Mouse (Mus musculus): Measurements from ENCODE around the gene Pkp3. TPM values are rescaled to one million over a fixed set of nuclear protein-coding genes. Genes with fewer than 3 reads are reported as not detected.
A peak's percentile ranks its signal among the peaks of the same experiment; 100 is the strongest.

Pkp3 gene
- polyA plus RNA-seq, 2 experiments, result 38.8 to 65.9 TPM

- Histone ChIP-seq H3K9ac (ENCODE audit: low read depth, low read length, severe bottlenecking) (peak within 1 kb of the TSS; percentile 40), H3K27ac (replicated peaks; ENCODE audit: low read depth, low read length) (no peak within 1 kb of the TSS), H3K27me3 (ENCODE audit: control insufficient read depth, insufficient read depth, low read length) (peaks cover 31% of the 10 kb centered on the region; the same call in 1 of the 2 replicates), H3K9me3 (ENCODE audit: control insufficient read depth, low read length) (no peaks in the 10 kb centered on the region), H3K36me3 (ENCODE audit: control insufficient read depth, insufficient read depth, low read length) (no peaks in the 10 kb centered on the region), H3K4me1 (ENCODE audit: control insufficient read depth, insufficient read depth, low read length) (no peaks in the 10 kb centered on the region), H3K4me2 (replicated peaks; ENCODE audit: low read depth, low read length, severe bottlenecking) (peak within 1 kb of the TSS; percentile 65), H3K4me3 (replicated peaks; ENCODE audit: low read length) (peak within 1 kb of the TSS; percentile 38)
- TF ChIP-seq POLR2A (IDR thresholded peaks at IDR 0.05; ENCODE audit: borderline replicate concordance, extremely low read depth, insufficient read depth, insufficient read length), result no peak
- WGBS, result under 1% methylated on average over 55 of the region's 56 CpGs
- DNase-seq (ENCODE audit: low spot score), result no peak
- ATAC-seq (ENCODE audit: low FRiP score, low read depth), result no peak
Observed at GRCm38 (mm10) chr7:141099911-141100691, 22.1 kb downstream of the Pkp3 start, which contains the start of gene Sigirr. TSS of gene Sigirr (minus strand) at chr7:141100572.

GRCm38 (mm10) chr7:141103161-141103560 is 25.1 kb downstream of the Pkp3 start:
- Histone ChIP-seq H3K9ac (ENCODE audit: low read depth, low read length, severe bottlenecking) (no peak overlapping the region), H3K4me2 (replicated peaks; ENCODE audit: low read depth, low read length, severe bottlenecking) (no peak overlapping the region), H3K9me3 (ENCODE audit: control insufficient read depth, low read length) (no peaks in the 10 kb centered on the region), H3K4me3 (replicated peaks; ENCODE audit: low read length) (no peak overlapping the region), H3K4me1 (ENCODE audit: control insufficient read depth, insufficient read depth, low read length) (no peaks in the 10 kb centered on the region), H3K27me3 (ENCODE audit: control insufficient read depth, insufficient read depth, low read length) (peaks cover 31% of the 10 kb centered on the region; the same call in 1 of the 2 replicates), H3K36me3 (ENCODE audit: control insufficient read depth, insufficient read depth, low read length) (no peaks in the 10 kb centered on the region), H3K27ac (replicated peaks; ENCODE audit: low read depth, low read length) (no peak overlapping the region)
- ATAC-seq (ENCODE audit: low FRiP score, low read depth) (no peak), DNase-seq (ENCODE audit: low spot score) (no peak)
- TF ChIP-seq POLR2A (IDR thresholded peaks at IDR 0.05; ENCODE audit: borderline replicate concordance, extremely low read depth, insufficient read depth, insufficient read length), result no peak
- WGBS, result 65% methylated on average over 3 of the region's 3 CpGs

- no peaks in the 10 kb centered on the region for H3K4me1 ChIP-seq (ENCODE audit: control insufficient read depth, insufficient read depth, low read length)
- no peak overlapping the region for H3K9ac ChIP-seq (ENCODE audit: low read depth, low read length, severe bottlenecking)
- H3K4me2 ChIP-seq (replicated peaks; ENCODE audit: low read depth, low read length, severe bottlenecking), result no peak overlapping the region
- H3K36me3 ChIP-seq (ENCODE audit: control insufficient read depth, insufficient read depth, low read length), result no peaks in the 10 kb centered on the region
- ATAC-seq (ENCODE audit: low FRiP score, low read depth), result no peak
- no peak for DNase-seq (ENCODE audit: low spot score)
- TF ChIP-seq POLR2A (IDR thresholded peaks at IDR 0.05; ENCODE audit: borderline replicate concordance, extremely low read depth, insufficient read depth, insufficient read length), result no peak
- WGBS, result 89% methylated on average over 9 of the region's 9 CpGs
- no peak overlapping the region for H3K27ac ChIP-seq (replicated peaks; ENCODE audit: low read depth, low read length)
- H3K27me3 ChIP-seq (ENCODE audit: control insufficient read depth, insufficient read depth, low read length), result no peaks in the 10 kb centered on the region
- H3K4me3 ChIP-seq (replicated peaks; ENCODE audit: low read length), result no peak overlapping the region
- H3K9me3 ChIP-seq (ENCODE audit: control insufficient read depth, low read length), result no peaks in the 10 kb centered on the region
Observed at GRCm38 (mm10) chr7:141115874-141116273, 37.9 kb downstream of the Pkp3 start.

GRCm38 (mm10) chr7:141117636-141118035 is 39.6 kb downstream of the Pkp3 start, which contains the start of gene Ano9:
TSS of gene Ano9 (minus strand) at chr7:141117806.
- Histone ChIP-seq H3K4me2 (replicated peaks; ENCODE audit: low read depth, low read length, severe bottlenecking) (peak within 1 kb of the TSS; percentile 20; the same call in 1 of the 2 replicates), H3K4me3 (replicated peaks; ENCODE audit: low read length) (no peak within 1 kb of the TSS)
- no peak for ATAC-seq (ENCODE audit: low FRiP score, low read depth)

GRCm38 (mm10) chr7:141119487-141119886 is 41.5 kb downstream of the Pkp3 start:
- Histone ChIP-seq H3K9me3 (ENCODE audit: control insufficient read depth, low read length) (no peaks in the 10 kb centered on the region), H3K9ac (ENCODE audit: low read depth, low read length, severe bottlenecking) (no peak overlapping the region), H3K4me1 (ENCODE audit: control insufficient read depth, insufficient read depth, low read length) (peaks cover 3% of the 10 kb centered on the region; the same call in 1 of the 2 replicates), H3K36me3 (ENCODE audit: control insufficient read depth, insufficient read depth, low read length) (no peaks in the 10 kb centered on the region), H3K27ac (replicated peaks; ENCODE audit: low read depth, low read length) (no peak overlapping the region), H3K27me3 (ENCODE audit: control insufficient read depth, insufficient read depth, low read length) (no peaks in the 10 kb centered on the region), H3K4me3 (replicated peaks; ENCODE audit: low read length) (no peak overlapping the region), H3K4me2 (replicated peaks; ENCODE audit: low read depth, low read length, severe bottlenecking) (no peak overlapping the region)
- ATAC-seq (ENCODE audit: low FRiP score, low read depth) (no peak), DNase-seq (ENCODE audit: low spot score) (no peak)
- WGBS, result 68% methylated on average over 3 of the region's 3 CpGs
- no peak for TF ChIP-seq POLR2A (IDR thresholded peaks at IDR 0.05; ENCODE audit: borderline replicate concordance, extremely low read depth, insufficient read depth, insufficient read length)

More at GRCm38 (mm10) chr7:141117636-141118035, 39.6 kb downstream of the Pkp3 start, which contains the start of gene Ano9:
- Histone ChIP-seq H3K9ac (ENCODE audit: low read depth, low read length, severe bottlenecking) (no peak within 1 kb of the TSS), H3K27me3 (ENCODE audit: control insufficient read depth, insufficient read depth, low read length) (no peaks in the 10 kb centered on the region), H3K9me3 (ENCODE audit: control insufficient read depth, low read length) (no peaks in the 10 kb centered on the region), H3K27ac (replicated peaks; ENCODE audit: low read depth, low read length) (no peak within 1 kb of the TSS), H3K36me3 (ENCODE audit: control insufficient read depth, insufficient read depth, low read length) (no peaks in the 10 kb centered on the region), H3K4me1 (ENCODE audit: control insufficient read depth, insufficient read depth, low read length) (no peaks in the 10 kb centered on the region)
- no peak for DNase-seq (ENCODE audit: low spot score)
- 9% methylated on average over 9 of the region's 9 CpGs for WGBS
- no peak for TF ChIP-seq POLR2A (IDR thresholded peaks at IDR 0.05; ENCODE audit: borderline replicate concordance, extremely low read depth, insufficient read depth, insufficient read length)

Measured in limb, embryonic 14.5 days (tissue).